Mouse (Mus musculus) liver, postnatal 0 days (tissue): ENCODE measurements around the gene Eps15l1. TPM values are rescaled to one million over a fixed set of nuclear protein-coding genes. Genes with fewer than 3 reads are reported as not detected.

Source experiments
- ATAC-seq: fragments of 200-750 bp; cut with Nextera tagmentation; 2 replicates; pipeline ENCODE4 v1.8.0; 2017; ENCODE audit warnings: mild to moderate bottlenecking, moderate library complexity
- DNase-seq: peaks from one replicate; pipeline ENCODE4 v3.0.0-alpha.2; 2016
- H3K27ac ChIP-seq: fragments of 300-500 bp; sonication (generic); 2 replicates; pipeline ENCODE4 v1.5.1; 2014; ENCODE audit warnings: antibody characterized with exemption, moderate library complexity, mild to moderate bottlenecking, low read depth
- H3K27me3 ChIP-seq: fragments of 300-500 bp; sonication (generic); 2 replicates; pipeline ENCODE4 v1.6.1; 2014; ENCODE audit warnings: low read length, control low read depth, mixed read lengths; ENCODE audit not compliant: insufficient read depth
- H3K36me3 ChIP-seq: fragments of 300-500 bp; sonication (generic); replicated peaks from 2 replicates; pipeline ENCODE4 v1.6.1; 2014; ENCODE audit warnings: mild to moderate bottlenecking, control low read depth, low read length, moderate library complexity, mixed read lengths; ENCODE audit not compliant: insufficient read depth
- H3K4me1 ChIP-seq: fragments of 300-500 bp; sonication (generic); 2 replicates; pipeline ENCODE4 v1.6.1; 2014; ENCODE audit warnings: antibody characterized with exemption, mild to moderate bottlenecking, control low read depth; ENCODE audit not compliant: insufficient read depth
- H3K4me2 ChIP-seq: fragments of 300-500 bp; sonication (generic); 2 replicates; pipeline ENCODE4 v1.6.1; 2014; ENCODE audit warnings: low read depth, mild to moderate bottlenecking, low read length, moderate library complexity, mixed read lengths
- H3K4me3 ChIP-seq: fragments of 300-500 bp; sonication (generic); 2 replicates; pipeline ENCODE4 v1.5.1; 2014; ENCODE audit warnings: low read depth, low read length
- H3K9ac ChIP-seq: fragments of 300-500 bp; sonication (generic); replicated peaks from 2 replicates; pipeline ENCODE4 v1.6.1; 2014; ENCODE audit warnings: mild to moderate bottlenecking, moderate library complexity
- H3K9me3 ChIP-seq: fragments of 300-500 bp; sonication (generic); 2 replicates; pipeline ENCODE4 v1.6.1; 2016; ENCODE audit warnings: mild to moderate bottlenecking, control low read depth, low read length, mixed read lengths
- CTCF ChIP-seq: sonication (generic); IDR thresholded peaks from 2 replicates; pipeline ENCODE4 v1.5.1; 2016; ENCODE audit warnings: antibody characterized with exemption, low read depth
- EP300 ChIP-seq: IDR thresholded peaks from 2 replicates; pipeline ENCODE4 v1.6.1; 2016; ENCODE audit warnings: antibody characterized with exemption, low read depth, mild to moderate bottlenecking
- WGBS: fragments of 180-500 bp; shearing (Covaris S2); extraction: QIAGEN DNeasy Blood & Tissue Kit; methylation state at CpG from one replicate; pipeline ENCODE4 v1.1.7; 2014; ENCODE audit not compliant: insufficient replicate concordance; 5-methylcytosine and 5-hydroxymethylcytosine counted together
- polyA plus RNA-seq: library from polyadenylated mRNA; unstranded; fragments of >200 nt; fragmentation: Nextera tagmentation; extraction: Ambion mirVana; gene quantifications from 2 replicates; pipeline ENCODE4 v1.2.1, GENCODE M21; 2015

Eps15l1 gene
- polyA plus RNA-seq, 1 experiment from 2014 or later: 10.1 TPM

- no peak for ATAC-seq
- Histone ChIP-seq H3K4me2 (peak overlapping the region; percentile 42), H3K9ac (no peak overlapping the region; the same call in 1 of the 2 replicates), H3K27me3 (no peaks in the 10 kb centered on the region), H3K36me3 (peaks cover 4% of the 10 kb centered on the region; the same call in 1 of the 2 replicates), H3K27ac (peak overlapping the region; percentile 72), H3K4me3 (no peak overlapping the region), H3K9me3 (no peaks in the 10 kb centered on the region), H3K4me1 (peaks cover 58% of the 10 kb centered on the region)
- TF ChIP-seq EP300: no peak
- no peak for TF ChIP-seq CTCF
- WGBS: 50% methylated on average over 7 of the region's 7 CpGs
- no peak for DNase-seq
These were observed 69.8 kb downstream of the Eps15l1 start for GRCm38 (mm10) chr8:72351405-72352005.

GRCm38 (mm10) chr8:72350727-72351126, 70.5 kb downstream of the Eps15l1 start:
- peaks cover 56% of the 10 kb centered on the region for H3K4me1 ChIP-seq
- H3K4me3 ChIP-seq: no peak overlapping the region
- TF ChIP-seq EP300: 0 out of 2 replicates have a peak, but pooled peaks have one; percentile 9
- TF ChIP-seq CTCF: no peak
- peaks cover 5% of the 10 kb centered on the region for H3K36me3 ChIP-seq
- peak overlapping the region; percentile 76 for H3K27ac ChIP-seq
- ATAC-seq (peak; percentile 43; the same call in 1 of the 2 replicates), DNase-seq (peak; percentile 62)
- H3K9ac ChIP-seq: no peak overlapping the region
- 49% methylated on average over 8 of the region's 8 CpGs for WGBS
- peak overlapping the region; percentile 42 for H3K4me2 ChIP-seq
- H3K9me3 ChIP-seq: no peaks in the 10 kb centered on the region
- no peaks in the 10 kb centered on the region for H3K27me3 ChIP-seq

DNA sequence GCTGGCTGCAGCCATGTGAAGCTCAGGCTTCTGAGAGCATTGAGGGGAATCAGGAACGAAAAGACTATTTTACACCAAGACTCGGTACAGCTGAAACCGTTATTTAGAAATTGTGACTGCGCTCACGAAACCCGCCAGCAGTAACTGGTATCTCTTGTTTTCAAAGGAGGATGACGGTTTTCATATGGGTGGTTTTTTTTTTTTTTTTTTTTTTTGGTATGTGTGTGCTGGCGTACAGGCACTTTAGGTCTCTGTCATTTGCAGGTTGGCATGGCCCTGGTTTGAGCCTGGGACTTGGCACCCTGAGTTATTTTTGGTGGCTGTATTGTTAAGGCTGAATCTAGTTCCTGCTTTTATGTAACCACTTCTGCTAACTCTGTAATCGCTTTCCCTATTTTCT, 71.4 kb downstream of the Eps15l1 start:
- DNase-seq (no peak), ATAC-seq (no peak)
- H3K4me3 ChIP-seq: no peak overlapping the region
- peak overlapping the region; percentile 76 for H3K27ac ChIP-seq
- no peak overlapping the region for H3K4me2 ChIP-seq
- H3K27me3 ChIP-seq: no peaks in the 10 kb centered on the region
- H3K36me3 ChIP-seq: peaks cover 4% of the 10 kb centered on the region
- H3K9ac ChIP-seq: no peak overlapping the region
- H3K9me3 ChIP-seq: no peaks in the 10 kb centered on the region
- 54% methylated on average over 9 of the region's 9 CpGs for WGBS
- TF ChIP-seq EP300 (no peak), CTCF (no peak)
- peaks cover 47% of the 10 kb centered on the region for H3K4me1 ChIP-seq

DNA sequence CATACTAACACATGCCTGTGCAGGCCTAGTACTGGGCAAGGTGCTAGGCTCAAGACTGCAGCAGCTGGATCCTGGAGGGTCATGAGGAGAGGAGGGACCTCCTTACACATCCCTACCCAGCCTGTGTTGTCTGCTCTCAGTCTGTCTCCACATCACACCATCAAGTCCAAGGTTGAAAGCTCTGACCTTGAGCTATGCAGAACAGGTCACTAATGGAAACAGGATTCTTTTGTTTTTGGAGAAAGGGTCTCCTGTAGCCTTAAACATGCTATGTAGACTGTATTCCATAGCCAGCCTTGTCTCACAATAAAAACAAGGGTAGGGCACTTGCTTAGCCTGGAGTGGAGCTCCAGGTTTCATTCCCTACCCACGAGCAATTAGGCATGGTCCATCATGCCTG, 72.3 kb downstream of the Eps15l1 start:
- Histone ChIP-seq H3K9ac (no peak overlapping the region), H3K4me3 (no peak overlapping the region), H3K4me2 (no peak overlapping the region), H3K4me1 (peaks cover 38% of the 10 kb centered on the region), H3K36me3 (peaks cover 9% of the 10 kb centered on the region), H3K9me3 (no peaks in the 10 kb centered on the region), H3K27ac (peak overlapping the region; percentile 76), H3K27me3 (no peaks in the 10 kb centered on the region)
- no peak for DNase-seq
- ATAC-seq: no peak
- TF ChIP-seq EP300: no peak
- no peak for TF ChIP-seq CTCF
- 83% methylated on average over 1 of the region's 1 CpGs for WGBS

GRCm38 (mm10) chr8:72348114-72348513, 73.1 kb downstream of the Eps15l1 start:
- Histone ChIP-seq H3K36me3 (peaks cover 12% of the 10 kb centered on the region), H3K27ac (peak overlapping the region; percentile 55), H3K4me3 (no peak overlapping the region), H3K4me1 (peaks cover 29% of the 10 kb centered on the region), H3K9me3 (no peaks in the 10 kb centered on the region), H3K9ac (no peak overlapping the region), H3K4me2 (no peak overlapping the region), H3K27me3 (no peaks in the 10 kb centered on the region)
- no peak for DNase-seq
- 82% methylated on average over 2 of the region's 2 CpGs for WGBS
- TF ChIP-seq EP300 (no peak), CTCF (no peak)
- ATAC-seq: no peak

- WGBS: 57% methylated on average over 1 of the region's 1 CpGs
- no peaks in the 10 kb centered on the region for H3K27me3 ChIP-seq
- peak overlapping the region; percentile 55; the same call in 1 of the 2 replicates for H3K27ac ChIP-seq
- peaks cover 12% of the 10 kb centered on the region for H3K36me3 ChIP-seq
- H3K9me3 ChIP-seq: no peaks in the 10 kb centered on the region
- ATAC-seq (peak; percentile 30; the same call in 1 of the 2 replicates), DNase-seq (no peak)
- H3K4me3 ChIP-seq: no peak overlapping the region
- H3K4me1 ChIP-seq: peaks cover 24% of the 10 kb centered on the region
- no peak overlapping the region for H3K9ac ChIP-seq
- TF ChIP-seq EP300: no peak
- 0 out of 2 replicates have a peak, but pooled peaks have one; percentile 5 for TF ChIP-seq CTCF
- H3K4me2 ChIP-seq: no peak overlapping the region
These were observed 73.7 kb downstream of the Eps15l1 start for GRCm38 (mm10) chr8:72347553-72347952.
